ENCODE assay signal across 15 mouse cellular contexts in the genomic region with DNA sequence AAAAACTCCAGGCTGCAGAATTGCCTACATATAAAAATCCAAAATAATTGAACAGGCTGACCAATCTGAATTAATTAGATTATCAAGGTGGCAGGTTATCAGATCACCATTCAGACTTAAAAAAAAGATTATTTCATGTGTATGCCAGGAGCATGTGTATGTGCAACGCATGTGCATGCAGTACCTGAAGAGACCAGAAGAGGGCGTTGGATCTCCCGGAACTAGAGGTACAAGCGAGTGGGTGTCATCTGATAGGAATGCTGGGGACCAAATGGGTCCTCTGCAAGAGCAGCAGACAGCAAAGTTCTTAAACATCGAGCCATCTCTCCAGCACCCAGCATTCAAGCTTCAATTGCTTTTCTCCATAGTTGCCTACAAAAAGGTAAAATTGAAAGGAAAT.
DNase-seq lines count a peak whose midpoint lies in the region; ATAC-seq and TF ChIP-seq lines count a peak whose summit lies in the region.
"Had no signal": no experiment of that assay in that cellular context is flagged by ENCODE, and none has a peak within 500 bp of the region (broad histone marks: within the 10 kb centered on the region; RNA-seq: fewer than 3 reads in every experiment).

No protein-coding gene starts in this region.

- DNase-seq in kidney, postnatal 0 days (ENCODE audit: low spot score) = no peak
- no peak for DNase-seq in kidney, postnatal 4 days
- peak; percentile 11 for DNase-seq in 416B (ENCODE audit: low read depth)
- DNase-seq in kidney, adult 18-20 months = no peak
- DNase-seq: cerebellum, postnatal 36 days; kidney, adult 8-10 months; right cerebral cortex, postnatal 14 days had no signal

- H3K9me3 ChIP-seq in kidney, postnatal 0 days (replicated peaks; ENCODE audit: low read length) = no peaks in the 10 kb centered on the region
- peaks cover 3% of the 10 kb centered on the region for H3K9me3 ChIP-seq in E14TG2a.4 (ENCODE audit: low read length)
- H3K9me3 ChIP-seq in heart, embryonic 11.5 days (replicated peaks; ENCODE audit: control insufficient read depth, low read length) = no peaks in the 10 kb centered on the region
- H3K9me3 ChIP-seq: hindbrain, embryonic 10.5 days; limb, embryonic 10.5 days; lung, embryonic 15.5 days; neural tube, embryonic 15.5 days had no signal

- H3K4me2 ChIP-seq in kidney, postnatal 0 days (ENCODE audit: low read length) = no peak overlapping the region
- H3K4me2 ChIP-seq in heart, embryonic 11.5 days = no peak overlapping the region
- H3K4me2 ChIP-seq: lung, embryonic 15.5 days; neural tube, embryonic 15.5 days had no signal

- peak; percentile 48 for TF ChIP-seq CTCF in kidney, postnatal 0 days (IDR thresholded peaks at IDR 0.05; ENCODE audit: low read depth)
- peak; percentile 97 for TF ChIP-seq CTCF in E14TG2a.4 (conservative IDR thresholded peaks at IDR 0.05; ENCODE audit: low read length)
- peak; percentile 59 for TF ChIP-seq CTCF in bone marrow macrophage, adult 2 months (IDR thresholded peaks at IDR 0.05; ENCODE audit: low read depth, low read length)

- no peaks in the 10 kb centered on the region for H3K36me3 ChIP-seq in kidney, postnatal 0 days (ENCODE audit: insufficient read depth, low read length)
- no peaks in the 10 kb centered on the region for H3K36me3 ChIP-seq in E14TG2a.4 (ENCODE audit: insufficient read depth, low read length)
- H3K36me3 ChIP-seq in heart, embryonic 11.5 days (ENCODE audit: control insufficient read depth, insufficient read depth, low read length) = no peaks in the 10 kb centered on the region
- H3K36me3 ChIP-seq: hindbrain, embryonic 10.5 days; limb, embryonic 10.5 days; lung, embryonic 15.5 days; neural tube, embryonic 15.5 days had no signal

- no peak overlapping the region for H3K4me3 ChIP-seq in kidney, postnatal 0 days (replicated peaks; ENCODE audit: low read depth, low read length)
- H3K4me3 ChIP-seq in E14TG2a.4 (replicated peaks; ENCODE audit: low read length) = no peak overlapping the region
- no peak overlapping the region for H3K4me3 ChIP-seq in bone marrow macrophage, adult 2 months (ENCODE audit: insufficient read depth, low read length)
- no peak overlapping the region for H3K4me3 ChIP-seq in heart, embryonic 11.5 days (ENCODE audit: low read depth, low read length)
- H3K4me3 ChIP-seq: hindbrain, embryonic 10.5 days; limb, embryonic 10.5 days; lung, embryonic 15.5 days; neural tube, embryonic 15.5 days had no signal

- no peak for ATAC-seq in kidney, postnatal 0 days (replicated peaks; ENCODE audit: low FRiP score, low read depth)
- ATAC-seq in heart, embryonic 11.5 days (replicated peaks; ENCODE audit: insufficient number of reproducible peaks, low FRiP score, low TSS enrichment) = no peak
- ATAC-seq: midbrain, embryonic 16.5 days had no signal

- H3K27me3 ChIP-seq in kidney, postnatal 0 days (ENCODE audit: insufficient read depth, low read length) = no peaks in the 10 kb centered on the region
- H3K27me3 ChIP-seq in E14TG2a.4 (ENCODE audit: insufficient read depth, low read length) = peaks cover 41% of the 10 kb centered on the region
- H3K27me3 ChIP-seq in heart, embryonic 11.5 days (ENCODE audit: control insufficient read depth, insufficient read depth, low read length) = no peaks in the 10 kb centered on the region
- H3K27me3 ChIP-seq: lung, embryonic 15.5 days; neural tube, embryonic 15.5 days had no signal

- no peak overlapping the region for H3K9ac ChIP-seq in kidney, postnatal 0 days (ENCODE audit: low read depth, low read length)
- H3K9ac ChIP-seq in heart, embryonic 11.5 days (ENCODE audit: low read depth, low read length) = no peak overlapping the region
- H3K9ac ChIP-seq: lung, embryonic 15.5 days; neural tube, embryonic 15.5 days had no signal

- H3K27ac ChIP-seq in kidney, postnatal 0 days = no peak overlapping the region
- no peak overlapping the region for H3K27ac ChIP-seq in bone marrow macrophage, adult 2 months (ENCODE audit: insufficient read depth, low read depth, low read length)
- no peak overlapping the region for H3K27ac ChIP-seq in heart, embryonic 11.5 days (ENCODE audit: low read depth, low read length)
- H3K27ac ChIP-seq: hindbrain, embryonic 10.5 days; limb, embryonic 10.5 days; lung, embryonic 15.5 days; neural tube, embryonic 15.5 days had no signal

- TF ChIP-seq POLR2A in bone marrow macrophage, adult 2 months (IDR thresholded peaks at IDR 0.05; ENCODE audit: borderline replicate concordance, low read depth, low read length) = no peak

- 54% methylated on average over 5 of the region's 5 CpGs for WGBS in kidney, postnatal 0 days
- WGBS in heart, embryonic 11.5 days (ENCODE audit: insufficient replicate concordance) = 47% methylated on average over 5 of the region's 5 CpGs

- H3K4me1 ChIP-seq in kidney, postnatal 0 days (replicated peaks; ENCODE audit: insufficient read depth, low read length) = no peaks in the 10 kb centered on the region
- H3K4me1 ChIP-seq in E14TG2a.4 (replicated peaks; ENCODE audit: low read depth, low read length) = no peaks in the 10 kb centered on the region
- H3K4me1 ChIP-seq in bone marrow macrophage, adult 2 months (ENCODE audit: control insufficient read depth, insufficient read depth, low read length) = no peaks in the 10 kb centered on the region
- no peaks in the 10 kb centered on the region for H3K4me1 ChIP-seq in heart, embryonic 11.5 days (ENCODE audit: control insufficient read depth, insufficient read depth, low read length)
- H3K4me1 ChIP-seq: hindbrain, embryonic 10.5 days; lung, embryonic 15.5 days; neural tube, embryonic 15.5 days had no signal
